Mouse (Mus musculus): ENCODE measurements around the gene Ptpn13. TPM values are rescaled to one million over a fixed set of nuclear protein-coding genes. Genes with fewer than 3 reads are reported as not detected.

Gene Ptpn13
- polyA plus RNA-seq, 1 experiment, result 42.2 TPM

- DNase-seq (ENCODE audit: low spot score), result no peak
Measured at GRCm38 (mm10) chr5:103458959-103459675, 34.1 kb downstream of the Ptpn13 start.

- no peak for DNase-seq (ENCODE audit: low spot score)
Measured at GRCm38 (mm10) chr5:103460903-103461302, 35.9 kb downstream of the Ptpn13 start.

GRCm38 (mm10) chr5:103463661-103464219 is 38.7 kb downstream of the Ptpn13 start:
- no peak for DNase-seq (ENCODE audit: low spot score)

GRCm38 (mm10) chr5:103464329-103464728 is 39.3 kb downstream of the Ptpn13 start:
- DNase-seq (ENCODE audit: low spot score), result no peak

- no peak for DNase-seq (ENCODE audit: low spot score)
Measured at GRCm38 (mm10) chr5:103464771-103465170, 39.8 kb downstream of the Ptpn13 start.

- DNase-seq (ENCODE audit: low spot score), result no peak
Measured at GRCm38 (mm10) chr5:103472670-103473069, 47.7 kb downstream of the Ptpn13 start.

GRCm38 (mm10) chr5:103473467-103474096 is 48.6 kb downstream of the Ptpn13 start:
- DNase-seq (ENCODE audit: low spot score), result no peak

- no peak for DNase-seq (ENCODE audit: low spot score)
Measured at GRCm38 (mm10) chr5:103474259-103474658, 49.3 kb downstream of the Ptpn13 start.

GRCm38 (mm10) chr5:103475503-103475902 is 50.5 kb downstream of the Ptpn13 start:
- no peak for DNase-seq (ENCODE audit: low spot score)

- DNase-seq (ENCODE audit: low spot score), result no peak
Measured at GRCm38 (mm10) chr5:103479503-103479902, 54.5 kb downstream of the Ptpn13 start.

GRCm38 (mm10) chr5:103481222-103481621 is 56.2 kb downstream of the Ptpn13 start:
- DNase-seq (ENCODE audit: low spot score), result no peak

GRCm38 (mm10) chr5:103487001-103487400 is 62.0 kb downstream of the Ptpn13 start:
- no peak for DNase-seq (ENCODE audit: low spot score)

GRCm38 (mm10) chr5:103490964-103491363 is 66.0 kb downstream of the Ptpn13 start:
- DNase-seq (ENCODE audit: low spot score), result no peak

GRCm38 (mm10) chr5:103491788-103492187 is 66.8 kb downstream of the Ptpn13 start:
- no peak for DNase-seq (ENCODE audit: low spot score)

GRCm38 (mm10) chr5:103497061-103497460 is 72.1 kb downstream of the Ptpn13 start:
- no peak for DNase-seq (ENCODE audit: low spot score)

GRCm38 (mm10) chr5:103497480-103497879 is 72.5 kb downstream of the Ptpn13 start:
- DNase-seq (ENCODE audit: low spot score), result no peak

- no peak for DNase-seq (ENCODE audit: low spot score)
Measured at GRCm38 (mm10) chr5:103499305-103499704, 74.3 kb downstream of the Ptpn13 start.

GRCm38 (mm10) chr5:103501076-103501475 is 76.1 kb downstream of the Ptpn13 start:
- no peak for DNase-seq (ENCODE audit: low spot score)

- DNase-seq (ENCODE audit: low spot score), result no peak
Measured at GRCm38 (mm10) chr5:103501839-103502238, 76.8 kb downstream of the Ptpn13 start.

- DNase-seq (ENCODE audit: low spot score), result no peak
Measured at GRCm38 (mm10) chr5:103513162-103513561, 88.2 kb downstream of the Ptpn13 start.

GRCm38 (mm10) chr5:103514441-103514840 is 89.4 kb downstream of the Ptpn13 start:
- DNase-seq (ENCODE audit: low spot score), result no peak

- DNase-seq (ENCODE audit: low spot score), result no peak
Measured at GRCm38 (mm10) chr5:103515876-103516275, 90.9 kb downstream of the Ptpn13 start.

- DNase-seq (ENCODE audit: low spot score), result no peak
Measured at GRCm38 (mm10) chr5:103516555-103516954, 91.6 kb downstream of the Ptpn13 start.
